Mouse (Mus musculus) midbrain, postnatal 0 days (tissue): ENCODE data around the gene Fndc8. TPM values are rescaled to one million over a fixed set of nuclear protein-coding genes. Genes with fewer than 3 reads are reported as not detected.
"Not testable (repeated sequence)": the region's sequence is repeated elsewhere in the genome, so short reads cannot be mapped to it uniquely, and the experiment has no call there.

Experiments
- ATAC-seq: fragments of 200-750 bp; cut with Nextera tagmentation; 2 replicates; pipeline ENCODE4 v1.8.0; 2017; ENCODE audit warnings: moderate number of reproducible peaks, mild to moderate bottlenecking, moderate TSS enrichment, moderate library complexity; ENCODE audit not compliant: low FRiP score
- DNase-seq: peaks from one replicate; pipeline ENCODE4 v3.0.0-alpha.2; 2015; ENCODE audit warnings: low spot score
- H3K27ac ChIP-seq: fragments of 300-500 bp; sonication (generic); 2 replicates; pipeline ENCODE4 v1.5.1; 2014; ENCODE audit warnings: low read depth, mild to moderate bottlenecking, low read length, mixed read lengths
- H3K27me3 ChIP-seq: fragments of 300-500 bp; sonication (generic); 2 replicates; pipeline ENCODE4 v1.6.1; 2014; ENCODE audit warnings: low read length, control low read depth, mixed read lengths; ENCODE audit not compliant: insufficient read depth
- H3K36me3 ChIP-seq: fragments of 300-500 bp; sonication (generic); 2 replicates; pipeline ENCODE4 v1.6.1; 2014; ENCODE audit warnings: low read length, control low read depth, mixed read lengths; ENCODE audit not compliant: insufficient read depth
- H3K4me1 ChIP-seq: fragments of 300-500 bp; sonication (generic); 2 replicates; pipeline ENCODE4 v1.6.1; 2014; ENCODE audit warnings: mild to moderate bottlenecking, control low read depth, antibody characterized with exemption, low read length, mixed read lengths; ENCODE audit not compliant: insufficient read depth
- H3K4me2 ChIP-seq: fragments of 300-500 bp; sonication (generic); 2 replicates; pipeline ENCODE4 v1.6.1; 2014; ENCODE audit warnings: low read depth, mild to moderate bottlenecking, low read length, mixed read lengths; ENCODE audit not compliant: poor library complexity, severe bottlenecking
- H3K4me3 ChIP-seq: fragments of 300-500 bp; sonication (generic); 2 replicates; pipeline ENCODE4 v1.5.1; 2014; ENCODE audit warnings: low read depth, mild to moderate bottlenecking, low read length, moderate library complexity
- H3K9ac ChIP-seq: fragments of 300-500 bp; sonication (generic); replicated peaks from 2 replicates; pipeline ENCODE4 v1.6.1; 2014; ENCODE audit warnings: mild to moderate bottlenecking, low read length, moderate library complexity, mixed read lengths; ENCODE audit not compliant: poor library complexity, severe bottlenecking
- H3K9me3 ChIP-seq: fragments of 300-500 bp; sonication (generic); 2 replicates; pipeline ENCODE4 v1.6.1; 2016; ENCODE audit warnings: low read length, control low read depth
- CTCF ChIP-seq: IDR thresholded peaks from 2 replicates; pipeline ENCODE4 v1.5.1; 2016; ENCODE audit warnings: antibody characterized with exemption, mild to moderate bottlenecking
- WGBS: fragments of 180-500 bp; shearing (Covaris S2); extraction: QIAGEN DNeasy Blood & Tissue Kit; methylation state at CpG from one replicate; pipeline ENCODE4 v1.1.7; 2014; 5-methylcytosine and 5-hydroxymethylcytosine counted together
- polyA plus RNA-seq: library from polyadenylated mRNA; unstranded; fragments of >200 nt; fragmentation: Nextera tagmentation; extraction: Ambion mirVana; gene quantifications from 2 replicates; pipeline ENCODE4 v1.2.1, GENCODE M21; 2015
- total RNA-seq: library from RNA; depleted of rRNA; stranded (reverse); fragments of >200 nt; gene quantifications from 2 replicates; pipeline ENCODE4 v1.2.3, GENCODE M21; 2014

Fndc8 gene
- total and polyA plus RNA-seq, 2 experiments from 2014 or later: 0.27 TPM; not detected in 1

GRCm38 (mm10) chr11:82928897-82929632, 37.1 kb downstream of the Fndc8 start:
- no peak for DNase-seq
- WGBS: 31% methylated on average over 20 of the region's 20 CpGs
- Histone ChIP-seq H3K27ac (no peak overlapping the region), H3K27me3 (peaks cover 26% of the 10 kb centered on the region), H3K9ac (no peak overlapping the region), H3K9me3 (no peaks in the 10 kb centered on the region), H3K4me2 (no peak overlapping the region), H3K4me3 (no peak overlapping the region), H3K36me3 (no peaks in the 10 kb centered on the region), H3K4me1 (0 out of 2 replicates have a peak, but pooled peaks cover 4% of the 10 kb centered on the region)
- no peak for TF ChIP-seq CTCF
- ATAC-seq: no peak

DNA sequence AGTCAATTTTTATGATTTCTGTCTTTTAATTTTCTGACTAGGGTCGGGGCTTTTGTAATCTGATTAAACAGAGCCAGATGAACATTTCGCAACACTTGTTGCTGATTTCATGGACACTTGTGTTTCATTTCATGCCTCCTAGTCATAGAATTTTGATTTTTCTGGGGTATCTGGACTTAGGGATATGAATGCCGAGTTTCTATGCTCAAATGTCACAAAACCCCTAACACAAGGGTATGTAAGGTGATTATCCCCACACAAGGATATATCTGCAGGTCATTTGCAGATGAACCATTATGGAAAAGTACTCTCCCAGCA, 37.7 kb downstream of the Fndc8 start:
- Histone ChIP-seq H3K27me3 (peaks cover 28% of the 10 kb centered on the region), H3K36me3 (no peaks in the 10 kb centered on the region), H3K4me1 (0 out of 2 replicates have a peak, but pooled peaks cover 4% of the 10 kb centered on the region), H3K4me2 (peak overlapping the region; percentile 94; the same call in 1 of the 2 replicates), H3K27ac (no peak overlapping the region), H3K9ac (no peak overlapping the region), H3K4me3 (peak overlapping the region; percentile 45; the same call in 1 of the 2 replicates), H3K9me3 (no peaks in the 10 kb centered on the region)
- DNase-seq (no peak), ATAC-seq (no peak)
- WGBS: 46% methylated on average over 3 of the region's 3 CpGs
- no peak for TF ChIP-seq CTCF

DNA sequence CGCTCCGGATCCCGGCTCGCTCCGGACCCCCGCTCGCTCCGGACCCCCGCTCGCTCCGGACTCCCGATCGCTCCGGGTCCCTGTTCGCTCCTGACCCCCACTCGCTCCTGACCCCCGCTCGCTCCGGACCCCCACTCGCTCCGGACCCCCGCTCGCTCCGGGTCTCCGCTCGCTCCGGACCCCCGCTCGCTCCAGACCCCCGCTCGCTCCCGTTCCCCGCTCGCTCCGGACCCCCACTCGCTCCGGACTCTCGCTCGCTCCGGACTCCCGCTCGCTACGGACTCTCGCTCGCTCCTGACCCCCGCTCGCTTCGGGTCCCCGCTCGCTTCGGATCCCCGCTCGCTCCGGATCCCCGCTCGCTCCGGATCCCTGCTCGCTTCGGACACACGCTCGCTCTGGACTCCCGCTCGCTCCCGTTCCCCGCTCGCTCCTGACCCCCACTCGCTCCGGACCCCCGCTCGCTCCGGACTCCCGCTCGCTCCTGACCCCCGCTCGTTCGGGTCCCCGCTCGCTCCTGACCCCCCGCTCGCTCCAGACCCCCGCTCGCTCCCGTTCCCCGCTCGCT, 38.5 kb downstream of the Fndc8 start:
- 1% methylated on average over 59 of the region's 85 CpGs for WGBS
- H3K4me1 ChIP-seq, DNase-seq, ATAC-seq, H3K36me3 ChIP-seq, H3K9me3 ChIP-seq, H3K27ac ChIP-seq: not testable (repeated sequence)
- H3K27me3 ChIP-seq: peaks cover 28% of the 10 kb centered on the region
- H3K9ac ChIP-seq: 0 out of 2 replicates have a peak overlapping the region, but pooled peaks have one; percentile 36
- peak overlapping the region; percentile 45 for H3K4me3 ChIP-seq
- H3K4me2 ChIP-seq: peak overlapping the region; percentile 94

DNA sequence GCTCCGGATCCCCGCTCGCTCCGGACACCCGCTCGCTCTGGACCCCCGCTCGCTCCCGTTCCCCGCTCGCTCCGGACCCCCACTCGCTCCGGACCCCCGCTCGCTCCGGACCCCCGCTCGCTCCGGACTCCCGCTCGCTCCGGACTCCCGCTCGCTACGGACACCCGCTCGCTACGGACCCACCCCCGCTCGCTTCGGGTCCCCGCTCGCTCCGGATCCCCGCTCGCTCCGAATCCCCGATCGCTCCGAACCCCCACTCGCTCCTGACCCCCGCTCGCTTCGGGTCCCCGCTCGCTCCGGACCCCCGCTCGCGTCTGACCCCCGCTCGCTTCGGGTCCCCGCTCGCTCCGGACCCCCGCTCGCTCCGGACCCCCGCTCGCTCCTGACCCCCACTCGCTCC, 39.2 kb downstream of the Fndc8 start:
- Histone ChIP-seq H3K27me3 (peaks cover 35% of the 10 kb centered on the region), H3K4me2 (peak overlapping the region; percentile 94), H3K4me3 (peak overlapping the region; percentile 45), H3K9ac (peak overlapping the region; percentile 42; the same call in 1 of the 2 replicates)
- not testable (repeated sequence) for DNase-seq, H3K36me3 ChIP-seq, H3K4me1 ChIP-seq, H3K27ac ChIP-seq, H3K9me3 ChIP-seq, ATAC-seq
- WGBS: under 1% methylated on average over 43 of the region's 63 CpGs

DNA sequence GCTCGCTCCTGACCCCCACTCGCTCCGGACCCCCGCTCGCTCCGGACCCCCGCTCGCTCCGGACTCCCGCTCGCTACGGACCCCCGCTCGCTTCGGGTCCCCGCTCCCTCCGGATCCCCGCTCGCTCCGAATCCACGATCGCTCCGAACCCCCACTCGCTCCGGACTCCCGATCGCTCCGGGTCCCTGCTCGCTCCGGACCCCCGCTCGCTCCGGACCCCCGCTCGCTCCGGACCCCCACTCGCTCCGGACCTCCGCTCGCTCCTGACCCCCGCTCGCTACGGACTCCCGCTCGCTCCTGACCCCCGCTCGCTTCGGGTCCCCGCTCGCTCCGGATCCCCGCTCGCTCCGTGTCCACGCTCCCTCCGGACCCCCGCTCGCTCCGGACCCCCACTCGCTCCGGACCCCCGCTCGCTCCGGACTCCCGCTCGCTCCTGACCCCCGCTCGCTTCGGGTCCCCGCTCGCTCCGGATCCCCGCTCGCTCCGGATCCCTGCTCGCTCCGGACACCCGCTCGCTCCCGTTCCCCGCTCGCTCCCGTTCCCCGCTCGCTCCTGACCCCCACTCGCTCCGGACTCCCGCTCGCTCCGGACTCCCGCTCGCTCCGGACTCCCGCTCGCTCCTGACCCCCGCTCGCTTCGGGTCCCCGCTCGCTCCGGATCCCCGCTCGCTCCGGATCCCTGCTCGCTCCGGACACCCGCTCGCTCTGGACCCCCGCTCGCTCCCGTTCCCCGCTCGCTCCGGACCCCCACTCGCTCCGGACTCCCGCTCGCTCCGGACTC, 39.9 kb downstream of the Fndc8 start:
- H3K9me3 ChIP-seq, H3K4me1 ChIP-seq, H3K36me3 ChIP-seq, ATAC-seq, H3K27ac ChIP-seq, DNase-seq: not testable (repeated sequence)
- WGBS: under 1% methylated on average over 92 of the region's 119 CpGs
- peak overlapping the region; percentile 42 for H3K9ac ChIP-seq
- H3K4me3 ChIP-seq: peak overlapping the region; percentile 45
- peaks cover 41% of the 10 kb centered on the region for H3K27me3 ChIP-seq
- peak overlapping the region; percentile 94 for H3K4me2 ChIP-seq

DNA sequence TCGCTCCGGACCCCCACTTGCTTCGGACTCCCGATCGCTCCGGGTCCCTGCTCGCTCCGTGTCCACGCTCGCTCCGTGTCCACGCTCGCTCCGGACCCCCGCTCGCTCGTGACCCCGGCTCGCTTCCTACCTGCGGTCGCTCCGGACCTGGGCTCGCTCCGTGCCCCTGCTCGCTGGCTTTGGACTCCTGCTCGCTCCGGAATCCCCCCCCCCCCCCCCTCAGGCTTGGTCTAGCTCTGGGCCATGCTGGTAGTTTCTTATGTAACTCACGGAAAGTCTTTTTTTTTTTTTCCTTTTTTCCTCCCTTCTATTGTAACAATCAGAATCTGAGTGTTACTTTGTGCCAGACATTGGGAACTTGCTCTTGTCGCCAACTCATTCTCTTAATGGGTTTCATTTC, 41.3 kb downstream of the Fndc8 start:
- Histone ChIP-seq H3K4me1 (0 out of 2 replicates have a peak, but pooled peaks cover 4% of the 10 kb centered on the region), H3K27me3 (peaks cover 40% of the 10 kb centered on the region), H3K36me3 (no peaks in the 10 kb centered on the region), H3K4me3 (peak overlapping the region; percentile 45), H3K4me2 (peak overlapping the region; percentile 94), H3K9me3 (no peaks in the 10 kb centered on the region), H3K9ac (no peak overlapping the region), H3K27ac (no peak overlapping the region)
- WGBS: 3% methylated on average over 29 of the region's 29 CpGs
- DNase-seq (no peak), ATAC-seq (no peak)
- no peak for TF ChIP-seq CTCF
